Mouse (Mus musculus) hindbrain, embryonic 11.5 days (tissue): Measurements from ENCODE around the gene Arsj. TPM values are rescaled to one million over a fixed set of nuclear protein-coding genes. Genes with fewer than 3 reads are reported as not detected.

Experiments used
- ATAC-seq: fragments of 200-750 bp; cut with Nextera tagmentation; 2 replicates; pipeline ENCODE4 v1.8.0; 2017; ENCODE audit warnings: mild to moderate bottlenecking, moderate TSS enrichment, moderate library complexity; ENCODE audit not compliant: low FRiP score
- DNase-seq: peaks from one replicate; pipeline ENCODE4 v3.0.0-alpha.2; 2015; ENCODE audit warnings: low spot score
- H3K27ac ChIP-seq: fragments of 300-500 bp; sonication (generic); 2 replicates; pipeline ENCODE4 v1.5.1; 2014; ENCODE audit warnings: mild to moderate bottlenecking, low read depth, low read length
- H3K27me3 ChIP-seq: fragments of 300-500 bp; sonication (generic); 2 replicates; pipeline ENCODE4 v1.6.1; 2014; ENCODE audit warnings: mild to moderate bottlenecking, low read length, moderate library complexity, mixed read lengths; ENCODE audit not compliant: control insufficient read depth, insufficient read depth
- H3K36me3 ChIP-seq: fragments of 300-500 bp; sonication (generic); 2 replicates; pipeline ENCODE4 v1.6.1; 2014; ENCODE audit warnings: mild to moderate bottlenecking, low read length, moderate library complexity, mixed read lengths; ENCODE audit not compliant: control insufficient read depth, insufficient read depth
- H3K4me1 ChIP-seq: fragments of 300-500 bp; sonication (generic); replicated peaks from 2 replicates; pipeline ENCODE4 v1.6.1; 2014; ENCODE audit warnings: low read length, mixed read lengths; ENCODE audit not compliant: control insufficient read depth, insufficient read depth
- H3K4me2 ChIP-seq: fragments of 300-500 bp; sonication (generic); replicated peaks from 2 replicates; pipeline ENCODE4 v1.6.1; 2014; ENCODE audit warnings: mild to moderate bottlenecking, low read depth, low read length
- H3K4me3 ChIP-seq: fragments of 300-500 bp; sonication (generic); 2 replicates; pipeline ENCODE4 v1.5.1; 2014; ENCODE audit warnings: low read depth, low read length
- H3K9ac ChIP-seq: fragments of 300-500 bp; sonication (generic); 2 replicates; pipeline ENCODE4 v1.6.1; 2014; ENCODE audit warnings: low read depth, low read length
- H3K9me3 ChIP-seq: fragments of 300-500 bp; sonication (generic); 2 replicates; pipeline ENCODE4 v1.6.1; 2016; ENCODE audit warnings: low read length; ENCODE audit not compliant: control insufficient read depth
- WGBS: fragments of 180-500 bp; shearing (Covaris S2); extraction: QIAGEN DNeasy Blood & Tissue Kit; methylation state at CpG from one replicate; pipeline ENCODE4 v1.1.7; 2014; 5-methylcytosine and 5-hydroxymethylcytosine counted together
- polyA plus RNA-seq: library from polyadenylated mRNA; unstranded; fragments of >200 nt; fragmentation: Nextera tagmentation; extraction: Ambion mirVana; gene quantifications from 2 replicates; pipeline ENCODE4 v1.2.1, GENCODE M21; 2014

The Arsj gene
- polyA plus RNA-seq, 1 experiment from 2014 or later: 1.3 TPM

- no peak overlapping the region for H3K4me2 ChIP-seq
- WGBS: 82% methylated on average over 11 of the region's 11 CpGs
These were observed 456 bp upstream of the Arsj start for GRCm38 (mm10) chr3:126362931-126363525.

GRCm38 (mm10) chr3:126364555-126364954 is 1.1 kb downstream of the Arsj start:
- Histone ChIP-seq H3K27ac (no peak overlapping the region), H3K9me3 (no peaks in the 10 kb centered on the region), H3K4me3 (no peak overlapping the region), H3K36me3 (no peaks in the 10 kb centered on the region), H3K4me2 (no peak overlapping the region), H3K4me1 (no peaks in the 10 kb centered on the region), H3K9ac (no peak overlapping the region), H3K27me3 (no peaks in the 10 kb centered on the region)
- DNase-seq (no peak), ATAC-seq (no peak)
- 83% methylated on average over 7 of the region's 7 CpGs for WGBS

More at GRCm38 (mm10) chr3:126362931-126363525, 456 bp upstream of the Arsj start:
- Histone ChIP-seq H3K9me3 (no peaks in the 10 kb centered on the region), H3K27me3 (no peaks in the 10 kb centered on the region), H3K9ac (no peak overlapping the region), H3K4me1 (no peaks in the 10 kb centered on the region), H3K27ac (no peak overlapping the region), H3K36me3 (no peaks in the 10 kb centered on the region), H3K4me3 (no peak overlapping the region)
- no peak for ATAC-seq
- DNase-seq: no peak

GRCm38 (mm10) chr3:126370571-126370970 is 7.1 kb downstream of the Arsj start:
- H3K4me1 ChIP-seq: no peaks in the 10 kb centered on the region
- DNase-seq: no peak

GRCm38 (mm10) chr3:126372815-126373545 is 9.5 kb downstream of the Arsj start:
- ATAC-seq: no peak
- Histone ChIP-seq H3K36me3 (no peaks in the 10 kb centered on the region), H3K9me3 (no peaks in the 10 kb centered on the region), H3K4me2 (no peak overlapping the region), H3K27me3 (no peaks in the 10 kb centered on the region), H3K9ac (no peak overlapping the region), H3K4me3 (no peak overlapping the region), H3K4me1 (no peaks in the 10 kb centered on the region), H3K27ac (no peak overlapping the region)
- no peak for DNase-seq
- 81% methylated on average over 9 of the region's 9 CpGs for WGBS

More at GRCm38 (mm10) chr3:126370571-126370970, 7.1 kb downstream of the Arsj start:
- Histone ChIP-seq H3K4me3 (no peak overlapping the region), H3K27me3 (no peaks in the 10 kb centered on the region), H3K36me3 (no peaks in the 10 kb centered on the region), H3K27ac (no peak overlapping the region), H3K4me2 (no peak overlapping the region), H3K9me3 (no peaks in the 10 kb centered on the region), H3K9ac (no peak overlapping the region)
- ATAC-seq: no peak

GRCm38 (mm10) chr3:126373721-126374120 is 10.2 kb downstream of the Arsj start:
- no peak overlapping the region for H3K4me3 ChIP-seq
- no peaks in the 10 kb centered on the region for H3K4me1 ChIP-seq
- H3K27me3 ChIP-seq: no peaks in the 10 kb centered on the region
- H3K36me3 ChIP-seq: no peaks in the 10 kb centered on the region
- H3K27ac ChIP-seq: no peak overlapping the region
- ATAC-seq (no peak), DNase-seq (no peak)
- H3K9ac ChIP-seq: no peak overlapping the region
- no peak overlapping the region for H3K4me2 ChIP-seq
- 74% methylated on average over 1 of the region's 1 CpGs for WGBS
- no peaks in the 10 kb centered on the region for H3K9me3 ChIP-seq

GRCm38 (mm10) chr3:126379252-126379651 is 15.8 kb downstream of the Arsj start:
- DNase-seq (no peak), ATAC-seq (no peak)
- H3K9ac ChIP-seq: no peak overlapping the region
- H3K4me3 ChIP-seq: no peak overlapping the region
- no peaks in the 10 kb centered on the region for H3K27me3 ChIP-seq
- H3K27ac ChIP-seq: no peak overlapping the region
- WGBS: 70% methylated on average over 6 of the region's 6 CpGs
- no peaks in the 10 kb centered on the region for H3K36me3 ChIP-seq
- H3K9me3 ChIP-seq: no peaks in the 10 kb centered on the region
- H3K4me1 ChIP-seq: no peaks in the 10 kb centered on the region
- no peak overlapping the region for H3K4me2 ChIP-seq

GRCm38 (mm10) chr3:126379702-126380101 is 16.2 kb downstream of the Arsj start:
- no peak for ATAC-seq
- Histone ChIP-seq H3K27me3 (no peaks in the 10 kb centered on the region), H3K4me1 (no peaks in the 10 kb centered on the region), H3K9ac (no peak overlapping the region), H3K9me3 (no peaks in the 10 kb centered on the region), H3K36me3 (no peaks in the 10 kb centered on the region), H3K4me3 (no peak overlapping the region), H3K27ac (no peak overlapping the region), H3K4me2 (no peak overlapping the region)
- WGBS: 77% methylated on average over 2 of the region's 2 CpGs
- DNase-seq: no peak

GRCm38 (mm10) chr3:126383276-126383675 is 19.8 kb downstream of the Arsj start:
- WGBS: 94% methylated on average over 6 of the region's 6 CpGs
- H3K36me3 ChIP-seq: no peaks in the 10 kb centered on the region
- no peak overlapping the region for H3K9ac ChIP-seq
- ATAC-seq (no peak), DNase-seq (no peak)
- no peak overlapping the region for H3K4me2 ChIP-seq
- no peaks in the 10 kb centered on the region for H3K9me3 ChIP-seq
- no peaks in the 10 kb centered on the region for H3K27me3 ChIP-seq
- no peaks in the 10 kb centered on the region for H3K4me1 ChIP-seq
- no peak overlapping the region for H3K27ac ChIP-seq
- no peak overlapping the region for H3K4me3 ChIP-seq
